Mouse (Mus musculus) heart, adult 18-20 months (tissue): ENCODE measurements around the gene Prdm4. TPM values are rescaled to one million over a fixed set of nuclear protein-coding genes. Genes with fewer than 3 reads are reported as not detected.

ENCODE experiments used
- DNase-seq, 2 experiments: peaks; one replicate each; pipeline ENCODE4 v3.0.0; 2021 to 2022; ENCODE audit warnings: mixed read lengths in 1 of 2
- long read RNA-seq, 2 experiments: library from polyadenylated mRNA; stranded (forward); transcript quantifications; one replicate each; pipeline ENCODE4 v2.0.0; 2021
- total RNA-seq, 2 experiments: library from RNA; stranded (reverse); gene quantifications; 2 replicates each; pipeline ENCODE4 v1.2.3; 2021

Gene Prdm4
- total RNA-seq, result 10 to 100 TPM; 11.2 to 12.4 TPM
- long read RNA-seq, experiment 1, transcript Prdm4-201 (12 exons, 3,877 nt), result major isoform, 9 of 12 reads
- long read RNA-seq, experiment 1, partial matches to known transcripts, result 0 of 12 reads
- long read RNA-seq, experiment 1, other reads (novel, unspliced or antisense), result 1 of 12 reads
- long read RNA-seq, experiment 2, partial matches to known transcripts, result 0 of 9 reads
- long read RNA-seq, experiment 2, other reads (novel, unspliced or antisense), result 5 of 9 reads

GRCm38 (mm10) chr10:85916498-85917309 is at the start of gene Prdm4:
Prdm4 (minus strand) TSS chr10:85917142.
- DNase-seq, result peak; percentile 98 to 99

GRCm38 (mm10) chr10:85966476-85966875 is 49.5 kb upstream of the Prdm4 start:
- no peak for DNase-seq

GRCm38 (mm10) chr10:85964316-85964715 is 47.4 kb upstream of the Prdm4 start:
- no peak for DNase-seq

GRCm38 (mm10) chr10:85962897-85963296 is 46.0 kb upstream of the Prdm4 start:
- no peak for DNase-seq

- DNase-seq, result peak; percentile 97 to 100
Measured at GRCm38 (mm10) chr10:85957464-85957950, 40.6 kb upstream of the Prdm4 start, which contains the start of gene Rtcb. Rtcb (minus strand) TSS chr10:85957823.

DNA sequence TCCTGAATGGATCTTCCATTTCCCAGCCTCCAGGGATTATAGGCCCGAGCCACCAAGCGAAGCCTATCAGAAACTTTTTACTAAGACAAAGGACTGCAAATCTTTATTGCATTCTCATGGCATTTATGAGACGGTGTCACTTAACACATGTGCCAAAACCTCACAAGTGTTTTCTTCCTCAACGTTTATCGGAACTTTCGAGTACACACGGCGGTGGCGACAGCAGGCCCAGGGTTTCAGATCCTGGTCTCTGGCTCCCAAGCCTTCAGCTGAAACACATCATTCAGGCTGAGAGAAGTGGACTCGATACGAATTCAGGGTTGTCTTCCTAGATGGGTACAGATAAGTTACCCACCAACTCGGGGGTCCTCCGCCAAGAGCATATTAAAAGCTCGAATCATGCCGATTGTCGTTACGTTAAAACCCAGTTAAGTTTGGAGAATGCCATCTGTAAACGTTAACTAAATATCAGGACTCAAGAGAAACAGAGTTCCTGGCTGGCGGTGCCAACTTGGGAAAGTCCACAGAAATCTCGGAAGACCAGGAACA is 40.0 kb upstream of the Prdm4 start:
- peak in 1 of 2 experiments; percentile 13 for DNase-seq

DNA sequence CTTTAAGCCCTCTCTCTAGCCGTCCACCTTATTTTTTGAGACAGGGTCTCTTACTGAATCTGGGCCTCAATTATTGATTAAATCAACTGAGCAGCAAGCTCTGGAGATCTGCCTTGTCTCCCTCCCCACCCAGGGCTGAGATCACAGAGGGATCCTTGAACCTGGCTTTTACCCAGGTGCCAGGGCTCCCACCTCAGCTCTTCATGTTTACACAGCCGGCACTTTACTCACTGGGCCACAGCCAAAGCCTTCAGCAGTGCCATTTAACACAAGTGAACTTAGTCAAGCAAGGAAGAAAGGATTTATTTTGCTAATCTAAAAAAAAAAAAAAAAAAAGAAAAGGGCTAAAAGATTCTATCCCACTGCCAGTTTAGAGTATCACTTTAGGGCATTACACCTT is 37.5 kb upstream of the Prdm4 start:
- no peak for DNase-seq

DNA sequence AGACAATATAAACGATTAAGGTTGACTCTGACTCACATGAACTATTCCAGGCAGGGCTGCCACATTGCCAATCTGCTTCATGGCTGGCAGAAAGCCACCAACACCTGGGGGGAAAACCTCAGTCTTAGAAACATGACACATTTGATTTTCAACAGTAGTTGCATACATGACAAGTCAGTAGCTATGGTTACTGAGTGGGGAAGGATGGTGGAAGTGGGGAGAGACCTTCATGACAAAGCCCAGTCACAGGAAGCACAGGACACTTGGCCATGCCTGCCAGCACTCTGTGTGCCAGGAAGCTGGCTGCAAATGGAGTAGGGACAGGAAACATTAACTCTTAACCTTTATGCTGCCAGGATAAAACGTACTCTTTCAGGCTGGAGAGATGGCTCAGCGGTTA is 36.5 kb upstream of the Prdm4 start:
- DNase-seq, result no peak

DNA sequence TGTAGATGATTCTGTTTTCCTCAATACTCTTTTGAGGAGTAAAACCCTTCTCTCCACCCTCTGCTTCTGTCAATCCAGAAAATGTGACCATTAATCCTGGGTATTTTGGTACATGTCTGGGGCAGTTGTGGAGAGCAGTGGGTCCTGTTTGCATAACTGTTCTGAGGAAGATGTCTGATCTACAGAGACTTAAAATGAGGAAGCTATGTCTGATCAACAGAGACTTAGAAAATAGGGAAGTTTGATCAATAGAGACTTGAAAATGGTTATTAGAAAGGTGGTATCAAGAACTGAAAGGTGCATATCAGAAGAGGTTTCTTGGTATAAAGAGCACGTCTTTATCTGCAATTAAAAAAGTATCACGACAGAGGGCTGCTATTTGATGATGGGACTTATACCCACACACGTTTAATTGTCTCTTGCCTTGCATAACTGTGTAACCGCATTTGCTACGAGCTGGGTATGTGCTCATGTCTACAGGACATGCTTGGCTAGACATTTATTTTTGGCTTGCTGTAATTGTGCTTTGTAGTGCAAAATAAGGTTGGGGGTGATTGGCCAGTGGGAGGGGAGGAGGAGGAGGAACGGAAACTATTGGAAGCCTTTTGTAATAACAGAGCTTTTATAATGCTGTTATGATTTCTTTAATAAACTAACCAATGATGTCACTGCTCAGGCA is 35.0 kb upstream of the Prdm4 start:
- no peak for DNase-seq

- no peak for DNase-seq
Measured at GRCm38 (mm10) chr10:85948483-85949196, 31.7 kb upstream of the Prdm4 start.

- DNase-seq, result no peak
Measured at GRCm38 (mm10) chr10:85936280-85936965, 19.5 kb upstream of the Prdm4 start.

GRCm38 (mm10) chr10:85929962-85930361 is 13.0 kb upstream of the Prdm4 start:
- DNase-seq, result no peak

DNA sequence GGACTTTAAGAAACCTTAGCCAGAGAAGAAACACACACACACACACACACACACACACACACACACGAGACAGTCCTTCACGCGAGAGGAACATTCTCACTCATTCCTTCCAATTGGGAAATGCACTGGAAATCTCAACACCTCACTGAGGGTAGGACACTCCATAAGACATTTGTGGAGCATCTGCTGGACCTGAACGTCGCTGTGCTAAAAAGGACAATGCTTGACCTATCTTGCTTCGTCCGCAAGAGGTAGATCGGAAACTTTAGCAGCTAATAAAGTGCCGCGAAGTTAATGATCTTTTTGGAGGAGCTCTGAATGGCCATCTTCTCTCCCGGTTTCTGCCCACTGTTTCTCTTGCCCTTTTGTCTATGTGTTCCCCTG is 12.3 kb upstream of the Prdm4 start:
- DNase-seq, result no peak

DNA sequence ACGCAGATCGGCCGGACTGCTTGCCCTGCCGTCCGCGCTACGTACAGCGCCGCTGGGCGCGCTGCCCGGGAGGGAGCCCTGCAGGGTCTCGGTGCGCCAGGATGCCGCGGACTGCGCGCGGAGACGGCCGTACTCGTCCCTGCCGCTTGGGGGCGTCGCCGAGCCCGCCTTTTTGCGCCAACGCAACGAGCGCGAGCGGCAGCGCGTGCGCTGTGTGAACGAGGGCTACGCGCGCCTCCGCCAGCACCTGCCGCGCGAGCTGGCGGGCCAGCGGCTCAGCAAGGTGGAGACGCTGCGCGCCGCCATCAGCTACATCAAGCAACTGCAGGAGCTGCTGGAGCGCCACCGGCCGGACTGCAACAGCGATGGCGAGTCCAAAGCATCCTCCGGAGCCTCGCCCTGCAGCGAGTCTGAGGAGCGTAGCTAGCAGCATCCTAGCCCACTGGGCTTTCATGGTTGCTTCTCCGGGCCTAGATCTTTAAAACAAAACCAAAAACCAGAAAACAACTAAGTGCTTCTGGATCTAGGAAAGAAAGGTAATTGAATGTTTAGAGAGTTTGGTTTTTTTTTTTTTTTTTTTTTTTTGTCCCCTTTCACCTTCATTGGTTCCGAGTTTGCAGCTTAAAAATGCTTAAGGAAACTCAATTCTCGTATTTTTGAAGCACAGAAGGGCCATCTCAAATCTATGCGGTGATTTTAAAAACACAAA is 11.7 kb upstream of the Prdm4 start:
- DNase-seq, result peak in 1 of 2 experiments; percentile 41

GRCm38 (mm10) chr10:85927676-85928445 is 10.9 kb upstream of the Prdm4 start, which contains the start of gene Ascl4:
Ascl4 (plus strand) TSS chr10:85927681.
- DNase-seq, result peak in 1 of 2 experiments; percentile 33

DNA sequence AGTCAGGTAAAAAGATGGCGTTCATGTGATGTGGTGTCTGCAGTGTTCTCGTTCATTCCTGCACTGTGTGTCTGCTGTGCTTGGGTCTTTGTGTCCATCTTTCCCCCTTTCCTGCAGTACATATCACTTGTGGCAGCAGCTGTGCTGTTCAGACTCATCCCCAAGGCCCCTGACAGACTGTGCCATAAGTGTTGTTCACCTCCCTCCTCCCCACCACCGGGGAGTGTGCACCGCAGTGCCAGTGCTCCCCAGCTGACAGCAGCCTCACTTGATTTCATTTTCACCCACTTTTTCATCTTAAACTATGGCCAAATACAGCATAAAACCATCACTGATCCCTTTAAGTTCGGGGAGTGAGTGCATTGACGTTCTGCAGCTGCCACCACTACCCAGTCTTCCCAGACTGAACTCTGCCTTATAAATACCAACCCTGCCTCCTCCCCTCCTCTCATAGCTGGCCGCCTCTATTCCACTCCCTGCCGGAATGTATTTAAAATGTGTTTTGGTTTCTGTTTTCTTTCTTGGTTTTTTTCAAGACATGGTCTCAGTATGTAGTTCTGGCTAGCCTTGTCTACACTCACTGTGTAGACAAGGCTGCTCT is 37.0 kb downstream of the Prdm4 start:
- no peak for DNase-seq

DNA sequence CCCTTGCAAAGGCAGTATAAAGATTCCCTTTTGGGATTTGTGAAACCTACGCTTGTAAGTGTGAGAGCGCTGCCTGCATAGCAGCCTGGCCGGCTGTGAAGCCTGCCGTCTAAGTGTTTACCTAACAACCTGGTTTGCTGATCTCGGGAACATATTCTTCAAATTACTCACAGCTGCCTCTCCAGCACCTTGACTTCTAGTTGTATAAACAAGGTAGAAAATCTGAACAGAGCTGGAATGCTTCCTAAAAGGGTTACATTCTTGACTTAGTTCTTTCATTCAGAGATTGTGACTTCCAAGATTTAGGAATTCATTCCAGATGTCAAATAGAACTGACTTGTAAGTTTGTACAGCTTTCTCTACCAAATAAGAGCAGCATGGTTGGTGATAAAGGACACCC is 41.1 kb downstream of the Prdm4 start:
- no peak for DNase-seq

DNA sequence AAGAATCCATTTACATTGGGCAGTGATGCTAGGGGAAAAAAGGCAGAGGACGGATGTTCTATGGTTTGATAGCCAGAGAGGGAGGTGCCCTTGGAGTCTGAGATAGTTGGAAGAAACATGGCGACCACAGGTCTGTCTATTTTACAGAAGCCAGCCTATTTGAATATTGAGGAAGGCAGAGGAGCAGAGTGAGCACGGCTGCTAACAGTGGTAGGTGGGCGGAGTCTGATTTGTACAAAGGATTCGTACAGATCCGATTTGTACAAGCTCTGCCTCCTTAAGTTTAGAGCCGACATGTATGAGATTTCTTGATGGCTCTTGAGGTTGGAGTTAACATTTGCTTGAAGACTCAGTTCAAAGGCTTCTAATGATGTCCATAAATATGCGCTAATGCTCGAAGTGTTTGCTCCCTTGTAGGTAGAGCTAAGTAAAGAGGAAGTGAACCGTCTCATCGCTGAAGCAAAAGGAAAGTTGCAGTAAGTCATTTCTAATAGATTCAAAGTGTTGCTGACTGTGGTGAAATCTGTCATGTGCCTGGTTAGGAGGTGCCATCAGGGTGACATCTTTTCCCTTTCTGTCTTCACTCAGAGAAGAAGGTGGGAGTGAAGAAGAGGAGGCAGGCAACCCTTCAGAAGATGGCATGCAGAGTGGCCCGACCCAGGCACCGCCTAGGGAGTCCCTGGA is 42.9 kb downstream of the Prdm4 start:
- DNase-seq, result peak in 1 of 2 experiments; percentile 2

DNA sequence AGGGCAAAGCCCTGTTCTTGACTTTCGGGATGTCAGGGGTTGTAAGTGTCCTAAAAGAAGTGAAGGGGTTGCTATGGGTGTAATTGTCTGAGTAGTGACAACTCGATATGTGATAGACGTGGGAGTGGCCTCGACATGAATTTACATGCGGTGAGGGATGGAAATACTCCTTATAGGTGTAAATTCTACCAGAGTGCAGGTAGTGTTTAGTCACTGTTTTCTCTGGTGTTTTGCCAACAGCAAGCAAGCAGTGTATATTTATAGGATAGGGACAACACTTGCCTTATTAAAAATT is 44.5 kb downstream of the Prdm4 start:
- no peak for DNase-seq
